Mouse (Mus musculus): Measurements from ENCODE around the gene Hspa12a. TPM values are rescaled to one million over a fixed set of nuclear protein-coding genes. Genes with fewer than 3 reads are reported as not detected.

Hspa12a gene
- polyA plus RNA-seq, 1 experiment, result 17.9 TPM

DNA sequence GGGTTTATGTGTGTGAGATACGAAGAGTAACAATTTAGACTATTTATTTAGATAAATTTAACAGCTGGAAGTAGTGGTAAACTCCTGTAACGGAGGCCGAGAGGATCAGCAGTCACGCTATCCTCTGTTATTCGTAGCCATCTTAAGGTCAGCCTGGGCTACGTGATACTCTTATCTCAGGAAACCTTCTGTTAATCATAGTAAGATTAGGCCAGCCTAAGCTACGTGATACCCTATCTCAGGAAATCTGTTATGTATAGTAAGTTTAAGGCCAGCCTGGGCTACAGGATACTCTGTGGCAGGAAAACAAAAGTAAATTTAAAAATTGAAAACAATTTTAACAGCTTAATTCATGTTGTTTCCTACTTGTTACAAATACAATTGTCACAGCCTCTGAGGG, 2.5 kb upstream of the Hspa12a start:
- Histone ChIP-seq H3K36me3 (ENCODE audit: control insufficient read depth, insufficient read depth, low read length) (no peaks in the 10 kb centered on the region), H3K27me3 (replicated peaks; ENCODE audit: control insufficient read depth, insufficient read depth, low read length) (no peaks in the 10 kb centered on the region), H3K4me1 (ENCODE audit: control insufficient read depth, insufficient read depth, low read length) (no peaks in the 10 kb centered on the region), H3K4me3 (ENCODE audit: insufficient read depth, low read depth, low read length) (no peak overlapping the region), H3K27ac (ENCODE audit: insufficient read depth, low read depth, low read length) (no peak overlapping the region)
- TF ChIP-seq POLR2A (IDR thresholded peaks at IDR 0.05; ENCODE audit: low read depth, low read length) (no peak), CTCF (conservative IDR thresholded peaks at IDR 0.05; ENCODE audit: insufficient read depth, insufficient read length, low read depth, low read length) (no peak)
- WGBS, result 91% methylated on average over 7 of the region's 7 CpGs
- DNase-seq, result no peak

DNA sequence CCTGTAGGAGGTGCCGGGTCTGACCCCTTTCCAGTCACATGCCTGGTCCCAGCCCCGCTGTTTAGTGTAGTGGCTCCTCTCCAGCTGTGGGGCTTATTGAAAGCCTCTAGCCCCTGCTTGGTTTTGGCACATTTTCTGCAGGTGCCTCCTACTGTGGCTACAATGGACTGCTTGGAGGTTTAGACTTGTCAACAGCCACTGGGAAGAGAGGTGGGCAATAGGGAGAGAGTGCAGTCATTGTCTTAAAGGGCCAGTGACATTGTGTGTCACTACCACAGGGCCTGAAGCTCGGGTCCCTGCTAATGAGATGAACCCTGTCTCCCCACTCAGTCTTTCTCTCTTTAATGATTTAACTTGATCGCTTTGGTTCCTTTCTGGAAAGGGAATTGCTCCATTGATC, 10.4 kb downstream of the Hspa12a start:
- Histone ChIP-seq H3K27me3 (replicated peaks; ENCODE audit: control insufficient read depth, insufficient read depth, low read length) (no peaks in the 10 kb centered on the region), H3K27ac (ENCODE audit: insufficient read depth, low read depth, low read length) (no peak overlapping the region), H3K4me1 (ENCODE audit: control insufficient read depth, insufficient read depth, low read length) (no peaks in the 10 kb centered on the region), H3K4me3 (ENCODE audit: insufficient read depth, low read depth, low read length) (no peak overlapping the region), H3K36me3 (ENCODE audit: control insufficient read depth, insufficient read depth, low read length) (no peaks in the 10 kb centered on the region)
- no peak for DNase-seq
- TF ChIP-seq POLR2A (IDR thresholded peaks at IDR 0.05; ENCODE audit: low read depth, low read length) (no peak), CTCF (conservative IDR thresholded peaks at IDR 0.05; ENCODE audit: insufficient read depth, insufficient read length, low read depth, low read length) (no peak)
- 48% methylated on average over 4 of the region's 4 CpGs for WGBS

DNA sequence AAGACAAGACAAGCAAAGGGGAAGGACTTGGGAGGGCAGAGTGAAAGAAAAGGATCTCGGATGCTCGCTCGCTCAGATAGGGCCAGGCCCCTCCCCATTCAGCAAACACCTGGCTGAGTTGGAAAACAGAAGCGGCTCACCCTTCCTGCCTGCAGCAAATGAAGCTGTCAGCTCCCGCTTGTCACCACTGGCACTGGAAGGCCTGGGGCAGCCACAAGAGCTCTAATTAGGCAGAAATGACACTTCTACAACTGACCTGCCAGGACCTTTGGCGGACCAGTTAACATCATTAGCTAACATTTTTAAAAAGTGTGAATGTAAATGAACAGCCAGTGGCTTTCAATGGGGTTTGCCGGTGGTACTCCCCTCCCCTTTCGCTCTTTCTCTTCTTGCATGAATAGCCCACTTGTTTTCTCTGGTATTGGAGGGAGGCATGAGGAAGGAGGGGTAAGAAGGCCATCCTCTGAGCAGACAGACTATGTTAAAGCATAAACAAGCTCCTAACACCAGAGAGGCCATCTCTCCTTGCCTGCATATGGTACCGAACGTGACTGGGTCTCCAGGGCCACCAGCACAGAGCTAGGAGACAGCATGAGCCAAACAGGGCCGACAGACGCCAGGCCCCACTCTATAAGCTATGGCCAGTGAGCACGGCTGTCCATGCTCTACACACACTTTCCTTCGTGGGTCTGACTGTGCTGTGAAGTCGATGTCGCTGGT, 12.2 kb downstream of the Hspa12a start:
- 64% methylated on average over 16 of the region's 16 CpGs for WGBS
- no peak for DNase-seq
- no peaks in the 10 kb centered on the region for H3K27me3 ChIP-seq (replicated peaks; ENCODE audit: control insufficient read depth, insufficient read depth, low read length)
- no peaks in the 10 kb centered on the region for H3K36me3 ChIP-seq (ENCODE audit: control insufficient read depth, insufficient read depth, low read length)
- no peak overlapping the region for H3K27ac ChIP-seq (ENCODE audit: insufficient read depth, low read depth, low read length)
- no peaks in the 10 kb centered on the region for H3K4me1 ChIP-seq (ENCODE audit: control insufficient read depth, insufficient read depth, low read length)
- TF ChIP-seq POLR2A (IDR thresholded peaks at IDR 0.05; ENCODE audit: low read depth, low read length) (no peak), CTCF (conservative IDR thresholded peaks at IDR 0.05; ENCODE audit: insufficient read depth, insufficient read length, low read depth, low read length) (no peak)
- H3K4me3 ChIP-seq (ENCODE audit: insufficient read depth, low read depth, low read length), result no peak overlapping the region

GRCm38 (mm10) chr19:58919148-58919547, 24.3 kb downstream of the Hspa12a start:
- 31% methylated on average over 7 of the region's 7 CpGs for WGBS
- no peak overlapping the region for H3K4me3 ChIP-seq (ENCODE audit: insufficient read depth, low read depth, low read length)
- no peaks in the 10 kb centered on the region for H3K36me3 ChIP-seq (ENCODE audit: control insufficient read depth, insufficient read depth, low read length)

GRCm38 (mm10) chr19:58918597-58918996, 24.9 kb downstream of the Hspa12a start:
- H3K36me3 ChIP-seq (ENCODE audit: control insufficient read depth, insufficient read depth, low read length), result no peaks in the 10 kb centered on the region
- H3K27ac ChIP-seq (ENCODE audit: insufficient read depth, low read depth, low read length), result no peak overlapping the region
- WGBS, result 13% methylated on average over 11 of the region's 11 CpGs
- TF ChIP-seq CTCF (conservative IDR thresholded peaks at IDR 0.05; ENCODE audit: insufficient read depth, insufficient read length, low read depth, low read length) (peak; percentile 23; the same call in 1 of the 2 replicates), POLR2A (IDR thresholded peaks at IDR 0.05; ENCODE audit: low read depth, low read length) (no peak)
- DNase-seq, result no peak
- peak overlapping the region; percentile 52 for H3K4me3 ChIP-seq (ENCODE audit: insufficient read depth, low read depth, low read length)
- no peaks in the 10 kb centered on the region for H3K27me3 ChIP-seq (replicated peaks; ENCODE audit: control insufficient read depth, insufficient read depth, low read length)
- H3K4me1 ChIP-seq (ENCODE audit: control insufficient read depth, insufficient read depth, low read length), result no peaks in the 10 kb centered on the region

More at GRCm38 (mm10) chr19:58919148-58919547, 24.3 kb downstream of the Hspa12a start:
- Histone ChIP-seq H3K27me3 (replicated peaks; ENCODE audit: control insufficient read depth, insufficient read depth, low read length) (no peaks in the 10 kb centered on the region), H3K27ac (ENCODE audit: insufficient read depth, low read depth, low read length) (no peak overlapping the region), H3K4me1 (ENCODE audit: control insufficient read depth, insufficient read depth, low read length) (no peaks in the 10 kb centered on the region)
- no peak for TF ChIP-seq CTCF (conservative IDR thresholded peaks at IDR 0.05; ENCODE audit: insufficient read depth, insufficient read length, low read depth, low read length)
- TF ChIP-seq POLR2A (IDR thresholded peaks at IDR 0.05; ENCODE audit: low read depth, low read length), result no peak
- no peak for DNase-seq

GRCm38 (mm10) chr19:58913301-58913700, 30.2 kb downstream of the Hspa12a start:
- Histone ChIP-seq H3K4me1 (ENCODE audit: control insufficient read depth, insufficient read depth, low read length) (no peaks in the 10 kb centered on the region), H3K36me3 (ENCODE audit: control insufficient read depth, insufficient read depth, low read length) (no peaks in the 10 kb centered on the region), H3K27ac (ENCODE audit: insufficient read depth, low read depth, low read length) (no peak overlapping the region), H3K27me3 (replicated peaks; ENCODE audit: control insufficient read depth, insufficient read depth, low read length) (no peaks in the 10 kb centered on the region), H3K4me3 (ENCODE audit: insufficient read depth, low read depth, low read length) (no peak overlapping the region)
- TF ChIP-seq POLR2A (IDR thresholded peaks at IDR 0.05; ENCODE audit: low read depth, low read length) (no peak), CTCF (conservative IDR thresholded peaks at IDR 0.05; ENCODE audit: insufficient read depth, insufficient read length, low read depth, low read length) (no peak)
- WGBS, result 94% methylated on average over 6 of the region's 6 CpGs
- DNase-seq, result no peak

DNA sequence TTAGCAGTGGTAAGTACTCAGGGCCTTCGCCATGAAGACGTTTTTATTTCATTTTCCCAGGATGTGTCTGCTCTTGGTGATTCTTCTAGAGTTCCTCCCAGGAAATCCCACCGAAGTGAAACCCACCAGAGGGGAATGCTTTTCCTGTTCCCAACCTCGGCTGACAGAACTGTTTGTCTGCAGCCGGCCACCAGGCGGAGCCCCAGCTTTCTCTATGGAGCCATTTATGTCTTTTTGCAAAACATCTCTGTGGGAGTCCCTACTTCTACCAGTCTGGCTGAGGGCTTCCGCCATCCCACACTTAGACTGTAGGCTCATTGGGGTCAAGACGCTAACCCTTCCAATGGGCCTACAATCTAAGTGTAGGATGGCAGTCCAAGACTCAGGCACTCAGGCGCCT, 32.1 kb downstream of the Hspa12a start:
- Histone ChIP-seq H3K4me1 (ENCODE audit: control insufficient read depth, insufficient read depth, low read length) (no peaks in the 10 kb centered on the region), H3K4me3 (ENCODE audit: insufficient read depth, low read depth, low read length) (no peak overlapping the region), H3K27me3 (replicated peaks; ENCODE audit: control insufficient read depth, insufficient read depth, low read length) (no peaks in the 10 kb centered on the region), H3K36me3 (ENCODE audit: control insufficient read depth, insufficient read depth, low read length) (no peaks in the 10 kb centered on the region), H3K27ac (ENCODE audit: insufficient read depth, low read depth, low read length) (no peak overlapping the region)
- WGBS, result 11% methylated on average over 9 of the region's 9 CpGs
- TF ChIP-seq CTCF (conservative IDR thresholded peaks at IDR 0.05; ENCODE audit: insufficient read depth, insufficient read length, low read depth, low read length) (peak; percentile 64), POLR2A (IDR thresholded peaks at IDR 0.05; ENCODE audit: low read depth, low read length) (no peak)
- peak; percentile 55 for DNase-seq

Measured in kidney, adult 2 months (tissue).